Mouse (Mus musculus): ENCODE measurements around the gene Igf1r. TPM values are rescaled to one million over a fixed set of nuclear protein-coding genes. Genes with fewer than 3 reads are reported as not detected.
A peak's percentile ranks its signal among the peaks of the same experiment; 100 is the strongest.

Igf1r gene
- total and polyA plus RNA-seq, 2 experiments from 2014 or later, result 12.1 to 40.3 TPM

DNA sequence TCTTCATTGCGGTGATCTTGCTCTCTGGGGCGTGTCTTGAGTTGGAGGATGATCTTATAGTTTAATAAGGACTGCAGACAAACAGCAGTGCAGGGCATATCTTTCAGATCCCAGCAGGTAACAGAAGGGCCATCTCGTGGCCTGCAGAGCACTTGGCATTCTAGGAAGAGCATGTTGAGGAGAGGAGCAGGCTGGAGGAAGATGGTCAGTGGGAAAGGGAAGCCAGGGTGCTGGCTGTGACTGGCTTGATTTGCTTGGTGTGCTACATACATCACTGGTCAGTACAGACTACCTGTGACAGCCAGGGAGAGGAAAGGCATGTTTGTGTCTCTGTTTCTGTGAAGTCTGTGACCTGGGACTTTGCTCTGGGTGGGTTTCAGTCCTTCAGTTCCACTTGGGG lies 122.8 kb downstream of the Igf1r start:
- no peak overlapping the region for H3K4me3 ChIP-seq (ENCODE audit: low read depth, low read length)
- no peak overlapping the region for H3K27ac ChIP-seq (ENCODE audit: low read depth, low read length)
- no peak for ATAC-seq (ENCODE audit: low FRiP score)
- H3K9ac ChIP-seq (replicated peaks; ENCODE audit: low read length, poor library complexity, severe bottlenecking), result no peak overlapping the region
- 67% methylated on average over 3 of the region's 3 CpGs for WGBS
- H3K4me2 ChIP-seq (ENCODE audit: low read depth, low read length, poor library complexity, severe bottlenecking), result no peak overlapping the region
- H3K4me1 ChIP-seq (ENCODE audit: insufficient read depth, low read length), result no peaks in the 10 kb centered on the region
- H3K36me3 ChIP-seq (ENCODE audit: insufficient read depth, low read length), result no peaks in the 10 kb centered on the region
- no peaks in the 10 kb centered on the region for H3K9me3 ChIP-seq (ENCODE audit: low read length)
- no peaks in the 10 kb centered on the region for H3K27me3 ChIP-seq (ENCODE audit: insufficient read depth, low read length)
- no peak for DNase-seq (ENCODE audit: low spot score)
- no peak for TF ChIP-seq CTCF (IDR thresholded peaks at IDR 0.05)

DNA sequence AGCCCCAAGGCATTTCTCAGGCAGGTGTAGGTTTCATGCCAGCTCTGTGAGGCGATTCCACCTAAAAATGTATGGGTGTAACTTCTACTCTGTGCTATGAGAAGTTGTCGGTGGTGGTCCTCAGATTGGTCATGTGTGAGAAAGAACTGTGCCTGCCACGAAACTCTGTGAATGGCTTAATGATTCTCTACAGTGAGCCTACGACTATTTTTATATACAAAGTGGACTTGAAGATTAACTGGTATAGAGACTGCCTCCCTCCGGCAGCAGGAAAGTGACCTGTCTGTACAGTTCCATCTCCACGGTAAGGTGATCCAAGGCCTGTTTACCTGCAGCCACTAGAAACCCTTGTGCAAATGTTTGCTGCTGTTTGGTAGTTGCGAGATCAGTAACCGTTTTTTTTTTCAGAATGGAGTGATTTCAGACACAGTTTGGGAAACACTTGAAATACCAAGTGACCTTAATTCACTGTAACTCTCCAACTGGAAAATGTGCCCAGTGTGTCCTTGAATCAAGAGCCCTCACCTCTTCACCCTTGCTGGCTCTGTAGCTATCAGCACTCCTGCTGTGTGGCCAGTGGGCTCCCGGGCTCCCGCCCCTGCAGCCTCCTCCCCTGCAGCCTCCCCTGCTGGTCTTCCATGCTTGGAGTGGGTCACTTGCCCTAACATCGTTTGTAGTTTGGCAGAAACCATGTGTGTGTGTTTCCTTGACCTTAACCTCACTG lies 127.7 kb downstream of the Igf1r start:
- ATAC-seq (ENCODE audit: low FRiP score) (no peak), DNase-seq (ENCODE audit: low spot score) (no peak)
- Histone ChIP-seq H3K27me3 (ENCODE audit: insufficient read depth, low read length) (no peaks in the 10 kb centered on the region), H3K4me1 (ENCODE audit: insufficient read depth, low read length) (no peaks in the 10 kb centered on the region), H3K4me3 (ENCODE audit: low read depth, low read length) (no peak overlapping the region), H3K27ac (ENCODE audit: low read depth, low read length) (no peak overlapping the region), H3K36me3 (ENCODE audit: insufficient read depth, low read length) (no peaks in the 10 kb centered on the region), H3K9ac (replicated peaks; ENCODE audit: low read length, poor library complexity, severe bottlenecking) (no peak overlapping the region), H3K4me2 (ENCODE audit: low read depth, low read length, poor library complexity, severe bottlenecking) (no peak overlapping the region), H3K9me3 (ENCODE audit: low read length) (no peaks in the 10 kb centered on the region)
- TF ChIP-seq CTCF (IDR thresholded peaks at IDR 0.05), result 0 out of 2 replicates have a peak, but pooled peaks have one; percentile 7
- WGBS, result 63% methylated on average over 11 of the region's 11 CpGs

DNA sequence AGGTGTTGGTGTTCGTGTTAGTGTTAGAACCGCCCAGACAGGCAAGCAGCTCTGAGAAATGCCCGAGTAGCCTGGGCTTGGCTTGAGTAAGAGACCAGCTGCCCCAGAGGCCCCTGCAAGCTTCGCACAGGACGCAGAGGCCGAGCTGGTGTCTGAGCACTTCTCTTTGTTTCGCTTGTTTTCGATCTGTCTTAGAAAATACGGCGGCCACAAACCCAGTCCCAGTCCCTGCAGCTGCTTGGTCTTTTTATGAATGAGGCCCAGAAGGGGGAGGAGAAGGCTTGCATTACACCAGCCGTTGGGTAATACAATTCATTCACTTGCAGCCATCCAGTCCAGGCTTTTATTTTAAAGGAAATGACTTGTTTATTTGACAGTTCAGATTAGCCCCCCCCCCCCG lies 132.7 kb downstream of the Igf1r start:
- peak; percentile 75 for DNase-seq (ENCODE audit: low spot score)
- Histone ChIP-seq H3K4me1 (ENCODE audit: insufficient read depth, low read length) (peaks cover 8% of the 10 kb centered on the region), H3K9me3 (ENCODE audit: low read length) (no peaks in the 10 kb centered on the region), H3K4me3 (ENCODE audit: low read depth, low read length) (no peak overlapping the region), H3K27me3 (ENCODE audit: insufficient read depth, low read length) (no peaks in the 10 kb centered on the region), H3K36me3 (ENCODE audit: insufficient read depth, low read length) (no peaks in the 10 kb centered on the region), H3K27ac (ENCODE audit: low read depth, low read length) (peak overlapping the region; percentile 34; the same call in 1 of the 2 replicates), H3K4me2 (ENCODE audit: low read depth, low read length, poor library complexity, severe bottlenecking) (no peak overlapping the region; the same call in 1 of the 2 replicates), H3K9ac (replicated peaks; ENCODE audit: low read length, poor library complexity, severe bottlenecking) (0 out of 2 replicates have a peak overlapping the region, but pooled peaks have one; percentile 2)
- no peak for TF ChIP-seq CTCF (IDR thresholded peaks at IDR 0.05)
- peak; percentile 78 for ATAC-seq (ENCODE audit: low FRiP score)
- WGBS, result 4% methylated on average over 12 of the region's 12 CpGs

DNA sequence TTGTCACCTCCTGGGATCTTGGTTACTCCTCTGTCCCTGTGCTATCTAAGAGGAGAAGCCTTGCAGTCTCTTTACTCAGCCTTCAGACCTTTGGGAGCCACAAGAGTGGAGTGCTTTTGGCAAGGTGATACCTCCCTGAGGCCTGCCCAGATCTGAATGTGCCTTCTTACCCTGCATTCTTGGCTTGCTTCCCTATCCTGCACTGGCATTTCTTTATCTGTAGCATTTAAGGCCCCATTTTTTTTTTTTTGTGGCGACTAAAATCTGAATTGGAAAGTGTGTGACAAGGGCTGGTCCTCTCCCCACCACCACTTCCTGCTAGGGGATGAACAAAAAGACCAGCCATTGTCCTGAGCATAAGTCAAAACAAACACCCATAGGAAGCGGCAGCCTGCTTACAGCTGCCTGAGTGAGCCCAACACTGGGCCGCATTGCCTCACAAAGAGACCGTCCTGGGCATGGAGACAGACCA lies 133.3 kb downstream of the Igf1r start:
- Histone ChIP-seq H3K9me3 (ENCODE audit: low read length) (no peaks in the 10 kb centered on the region), H3K27me3 (ENCODE audit: insufficient read depth, low read length) (no peaks in the 10 kb centered on the region), H3K27ac (ENCODE audit: low read depth, low read length) (peak overlapping the region; percentile 38; the same call in 1 of the 2 replicates), H3K4me1 (ENCODE audit: insufficient read depth, low read length) (peaks cover 8% of the 10 kb centered on the region), H3K9ac (replicated peaks; ENCODE audit: low read length, poor library complexity, severe bottlenecking) (0 out of 2 replicates have a peak overlapping the region, but pooled peaks have one; percentile 2), H3K4me3 (ENCODE audit: low read depth, low read length) (no peak overlapping the region), H3K36me3 (ENCODE audit: insufficient read depth, low read length) (no peaks in the 10 kb centered on the region), H3K4me2 (ENCODE audit: low read depth, low read length, poor library complexity, severe bottlenecking) (no peak overlapping the region)
- TF ChIP-seq CTCF (IDR thresholded peaks at IDR 0.05), result no peak
- whole genome bisulfite sequencing, result 36% methylated on average over 4 of the region's 4 CpGs
- DNase-seq (ENCODE audit: low spot score), result no peak
- no peak for ATAC-seq (ENCODE audit: low FRiP score)

DNA sequence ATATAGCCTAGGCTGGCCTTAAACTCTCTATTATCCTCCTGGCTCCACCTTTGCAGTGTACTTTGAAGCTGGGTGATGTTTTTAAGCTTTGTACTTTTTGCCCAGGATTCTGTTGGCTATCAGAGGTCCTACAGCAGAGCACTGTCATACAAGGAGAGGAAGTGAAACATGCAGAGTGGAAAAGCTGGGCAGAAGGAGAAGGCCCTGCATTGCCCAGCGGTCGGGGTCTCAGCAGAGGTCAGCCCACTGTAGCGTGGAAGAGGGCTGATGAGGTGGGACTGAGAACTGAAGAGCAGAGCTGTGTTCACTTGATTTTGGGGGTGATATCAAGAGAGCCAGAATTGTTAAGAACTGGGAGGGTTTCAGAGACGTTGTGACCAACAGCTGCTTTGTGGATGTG lies 134.9 kb downstream of the Igf1r start:
- H3K4me1 ChIP-seq (ENCODE audit: insufficient read depth, low read length), result peaks cover 8% of the 10 kb centered on the region
- H3K9ac ChIP-seq (replicated peaks; ENCODE audit: low read length, poor library complexity, severe bottlenecking), result no peak overlapping the region
- no peaks in the 10 kb centered on the region for H3K27me3 ChIP-seq (ENCODE audit: insufficient read depth, low read length)
- H3K27ac ChIP-seq (ENCODE audit: low read depth, low read length), result no peak overlapping the region
- DNase-seq (ENCODE audit: low spot score) (no peak), ATAC-seq (ENCODE audit: low FRiP score) (no peak)
- no peaks in the 10 kb centered on the region for H3K36me3 ChIP-seq (ENCODE audit: insufficient read depth, low read length)
- H3K9me3 ChIP-seq (ENCODE audit: low read length), result no peaks in the 10 kb centered on the region
- TF ChIP-seq CTCF (IDR thresholded peaks at IDR 0.05), result no peak
- 65% methylated on average over 4 of the region's 4 CpGs for WGBS
- H3K4me2 ChIP-seq (ENCODE audit: low read depth, low read length, poor library complexity, severe bottlenecking), result no peak overlapping the region
- H3K4me3 ChIP-seq (ENCODE audit: low read depth, low read length), result no peak overlapping the region

DNA sequence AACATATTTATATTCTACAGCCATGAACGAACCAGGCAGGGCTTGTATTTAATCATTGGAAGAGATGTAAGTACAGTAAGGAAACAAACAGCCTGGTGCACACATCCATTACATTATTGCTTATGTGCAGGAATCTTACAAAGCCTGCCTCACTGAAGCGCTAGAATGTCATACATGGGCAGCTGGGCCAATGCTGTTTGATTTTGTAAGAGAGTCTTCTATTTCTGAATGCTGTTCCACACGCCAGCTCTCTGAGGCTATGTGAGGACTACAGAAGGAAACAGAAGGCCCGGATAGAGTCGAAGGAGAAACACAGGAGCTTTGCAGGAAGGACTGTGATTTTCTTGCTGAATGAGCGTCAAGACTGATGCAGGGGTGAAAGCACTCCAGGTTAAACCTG lies 136.2 kb downstream of the Igf1r start:
- Histone ChIP-seq H3K9me3 (ENCODE audit: low read length) (no peaks in the 10 kb centered on the region), H3K9ac (replicated peaks; ENCODE audit: low read length, poor library complexity, severe bottlenecking) (no peak overlapping the region), H3K4me2 (ENCODE audit: low read depth, low read length, poor library complexity, severe bottlenecking) (no peak overlapping the region), H3K27me3 (ENCODE audit: insufficient read depth, low read length) (no peaks in the 10 kb centered on the region), H3K27ac (ENCODE audit: low read depth, low read length) (no peak overlapping the region), H3K4me3 (ENCODE audit: low read depth, low read length) (no peak overlapping the region), H3K4me1 (ENCODE audit: insufficient read depth, low read length) (peaks cover 8% of the 10 kb centered on the region), H3K36me3 (ENCODE audit: insufficient read depth, low read length) (no peaks in the 10 kb centered on the region)
- TF ChIP-seq CTCF (IDR thresholded peaks at IDR 0.05), result no peak
- DNase-seq (ENCODE audit: low spot score) (no peak), ATAC-seq (ENCODE audit: low FRiP score) (no peak)
- WGBS, result 69% methylated on average over 6 of the region's 6 CpGs
